Mouse (Mus musculus) stomach, embryonic 16.5 days (tissue): Measurements from ENCODE around the gene Klf2. TPM values are rescaled to one million over a fixed set of nuclear protein-coding genes. Genes with fewer than 3 reads are reported as not detected.

ENCODE experiments used
- ATAC-seq: fragments of 200-750 bp; cut with Nextera tagmentation; 2 replicates; pipeline ENCODE4 v1.8.0; 2017; ENCODE audit warnings: moderate number of reproducible peaks, moderate TSS enrichment; ENCODE audit not compliant: insufficient read depth, low FRiP score
- H3K27ac ChIP-seq: fragments of 300-500 bp; sonication (generic); 2 replicates; pipeline ENCODE4 v1.5.1; 2014; ENCODE audit warnings: low read length
- H3K27me3 ChIP-seq: fragments of 300-500 bp; sonication (generic); 2 replicates; pipeline ENCODE4 v1.6.1; 2014; ENCODE audit warnings: low read length, control low read depth, mixed read lengths; ENCODE audit not compliant: control insufficient read depth, insufficient read depth
- H3K36me3 ChIP-seq: fragments of 300-500 bp; sonication (generic); 2 replicates; pipeline ENCODE4 v1.6.1; 2014; ENCODE audit warnings: low read length; ENCODE audit not compliant: control insufficient read depth, insufficient read depth
- H3K4me1 ChIP-seq: fragments of 300-500 bp; sonication (generic); 2 replicates; pipeline ENCODE4 v1.6.1; 2014; ENCODE audit warnings: low read length, control low read depth, mixed read lengths; ENCODE audit not compliant: control insufficient read depth, insufficient read depth
- H3K4me2 ChIP-seq: fragments of 300-500 bp; sonication (generic); 2 replicates; pipeline ENCODE4 v1.6.1; 2014; ENCODE audit warnings: low read depth, low read length, mixed read lengths
- H3K4me3 ChIP-seq: fragments of 300-500 bp; sonication (generic); replicated peaks from 2 replicates; pipeline ENCODE4 v1.5.1; 2014; ENCODE audit warnings: mild to moderate bottlenecking, low read length
- H3K9ac ChIP-seq: fragments of 300-500 bp; sonication (generic); 2 replicates; pipeline ENCODE4 v1.6.1; 2014; ENCODE audit warnings: low read length
- H3K9me3 ChIP-seq: fragments of 300-500 bp; sonication (generic); replicated peaks from 2 replicates; pipeline ENCODE4 v1.6.1; 2016; ENCODE audit warnings: low read length, control low read depth; ENCODE audit not compliant: control insufficient read depth
- WGBS: fragments of 180-500 bp; shearing (Covaris S2); extraction: QIAGEN DNeasy Blood & Tissue Kit; methylation state at CpG from one replicate; pipeline ENCODE4 v1.1.7; 2014; 5-methylcytosine and 5-hydroxymethylcytosine counted together
- polyA plus RNA-seq: library from polyadenylated mRNA; unstranded; fragments of >200 nt; fragmentation: Nextera tagmentation; extraction: Ambion mirVana; gene quantifications from 2 replicates; pipeline ENCODE4 v1.2.1, GENCODE M21; 2015

Gene Klf2
- polyA plus RNA-seq, 1 experiment from 2014 or later, result 3.8 TPM

DNA sequence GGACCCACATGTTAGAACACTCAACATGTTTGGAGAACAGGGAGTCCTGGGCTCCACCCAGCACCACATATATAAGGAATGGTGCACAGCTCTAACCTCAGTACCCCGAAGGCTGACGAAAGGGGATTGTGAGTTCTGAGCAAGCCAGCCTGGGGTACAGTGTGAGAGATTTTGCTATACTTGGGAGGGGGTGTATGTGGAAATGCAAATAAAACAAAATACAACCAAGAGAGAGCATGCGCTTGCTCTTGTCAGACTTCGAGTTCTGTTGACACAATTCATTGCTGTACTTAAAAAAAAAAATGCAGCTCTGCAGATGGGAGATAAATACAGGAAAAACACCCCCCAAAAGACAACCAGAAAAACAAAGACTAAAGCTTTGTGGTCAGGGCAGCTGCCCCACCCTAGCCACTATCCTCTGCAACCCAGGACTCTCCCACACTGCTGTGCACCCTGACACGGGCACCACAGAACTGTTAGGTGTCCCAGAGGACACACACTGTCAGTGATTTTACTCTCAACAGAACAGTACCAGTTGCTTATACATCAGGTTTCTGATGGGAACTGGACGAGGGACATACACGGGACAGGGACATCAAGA, 32.7 kb downstream of the Klf2 start:
- Histone ChIP-seq H3K9me3 (no peaks in the 10 kb centered on the region), H3K4me1 (no peaks in the 10 kb centered on the region; the same call in 1 of the 2 replicates), H3K27me3 (no peaks in the 10 kb centered on the region), H3K4me3 (no peak overlapping the region), H3K4me2 (no peak overlapping the region), H3K27ac (no peak overlapping the region), H3K36me3 (no peaks in the 10 kb centered on the region; the same call in 1 of the 2 replicates), H3K9ac (no peak overlapping the region)
- no peak for ATAC-seq
- WGBS, result 85% methylated on average over 7 of the region's 7 CpGs

- WGBS, result 74% methylated on average over 8 of the region's 8 CpGs
- Histone ChIP-seq H3K27ac (no peak overlapping the region), H3K9me3 (no peaks in the 10 kb centered on the region), H3K4me2 (no peak overlapping the region), H3K4me1 (no peaks in the 10 kb centered on the region; the same call in 1 of the 2 replicates), H3K36me3 (no peaks in the 10 kb centered on the region; the same call in 1 of the 2 replicates), H3K27me3 (no peaks in the 10 kb centered on the region), H3K9ac (no peak overlapping the region), H3K4me3 (no peak overlapping the region)
- ATAC-seq, result peak; percentile 26; the same call in 1 of the 2 replicates
These were observed 34.3 kb downstream of the Klf2 start for GRCm38 (mm10) chr8:72352951-72353699.

- WGBS, result 88% methylated on average over 7 of the region's 7 CpGs
- no peak overlapping the region for H3K9ac ChIP-seq
- H3K4me3 ChIP-seq, result no peak overlapping the region
- no peaks in the 10 kb centered on the region for H3K9me3 ChIP-seq
- no peak overlapping the region for H3K4me2 ChIP-seq
- no peaks in the 10 kb centered on the region; the same call in 1 of the 2 replicates for H3K36me3 ChIP-seq
- no peak for ATAC-seq
- H3K4me1 ChIP-seq, result no peaks in the 10 kb centered on the region; the same call in 1 of the 2 replicates
- H3K27ac ChIP-seq, result no peak overlapping the region
- H3K27me3 ChIP-seq, result no peaks in the 10 kb centered on the region
These were observed 34.8 kb downstream of the Klf2 start for GRCm38 (mm10) chr8:72353700-72354045.

GRCm38 (mm10) chr8:72354272-72354671, 35.4 kb downstream of the Klf2 start:
- Histone ChIP-seq H3K9ac (no peak overlapping the region), H3K4me3 (no peak overlapping the region), H3K27ac (no peak overlapping the region), H3K4me1 (no peaks in the 10 kb centered on the region; the same call in 1 of the 2 replicates), H3K36me3 (no peaks in the 10 kb centered on the region; the same call in 1 of the 2 replicates), H3K4me2 (no peak overlapping the region), H3K27me3 (no peaks in the 10 kb centered on the region), H3K9me3 (no peaks in the 10 kb centered on the region)
- WGBS, result 66% methylated on average over 11 of the region's 11 CpGs
- no peak for ATAC-seq

GRCm38 (mm10) chr8:72356593-72356992, 37.8 kb downstream of the Klf2 start:
- H3K27ac ChIP-seq, result no peak overlapping the region
- 92% methylated on average over 3 of the region's 3 CpGs for WGBS
- H3K27me3 ChIP-seq, result no peaks in the 10 kb centered on the region
- no peaks in the 10 kb centered on the region; the same call in 1 of the 2 replicates for H3K36me3 ChIP-seq
- no peak for ATAC-seq
- no peak overlapping the region for H3K4me3 ChIP-seq
- H3K9me3 ChIP-seq, result no peaks in the 10 kb centered on the region
- no peak overlapping the region for H3K4me2 ChIP-seq
- no peaks in the 10 kb centered on the region; the same call in 1 of the 2 replicates for H3K4me1 ChIP-seq
- no peak overlapping the region for H3K9ac ChIP-seq

DNA sequence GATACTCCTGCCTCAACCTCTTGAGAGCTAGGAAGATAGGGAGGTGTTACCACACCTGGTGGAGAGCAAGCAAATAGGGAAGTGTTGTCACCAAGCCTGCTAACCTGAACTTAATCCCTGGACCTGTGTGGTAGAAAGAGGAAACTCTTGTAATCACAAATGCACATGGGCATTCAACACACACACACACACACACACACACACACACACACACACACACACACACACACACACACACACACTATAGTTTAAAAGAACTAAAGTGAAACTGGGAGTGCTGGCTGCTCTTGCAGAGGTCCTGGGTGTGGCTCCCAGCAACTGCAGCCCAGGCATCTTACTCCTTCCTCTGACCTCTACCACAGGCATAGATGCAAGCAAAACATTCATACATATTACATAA, 41.3 kb downstream of the Klf2 start:
- no peak overlapping the region for H3K4me2 ChIP-seq
- H3K36me3 ChIP-seq, result peaks cover 9% of the 10 kb centered on the region
- no peaks in the 10 kb centered on the region for H3K27me3 ChIP-seq
- no peak overlapping the region for H3K27ac ChIP-seq
- no peak overlapping the region for H3K4me3 ChIP-seq
- H3K4me1 ChIP-seq, result no peaks in the 10 kb centered on the region
- 0 out of 2 replicates have a peak, but pooled peaks have one; percentile 33 for ATAC-seq
- H3K9me3 ChIP-seq, result no peaks in the 10 kb centered on the region
- no peak overlapping the region for H3K9ac ChIP-seq

DNA sequence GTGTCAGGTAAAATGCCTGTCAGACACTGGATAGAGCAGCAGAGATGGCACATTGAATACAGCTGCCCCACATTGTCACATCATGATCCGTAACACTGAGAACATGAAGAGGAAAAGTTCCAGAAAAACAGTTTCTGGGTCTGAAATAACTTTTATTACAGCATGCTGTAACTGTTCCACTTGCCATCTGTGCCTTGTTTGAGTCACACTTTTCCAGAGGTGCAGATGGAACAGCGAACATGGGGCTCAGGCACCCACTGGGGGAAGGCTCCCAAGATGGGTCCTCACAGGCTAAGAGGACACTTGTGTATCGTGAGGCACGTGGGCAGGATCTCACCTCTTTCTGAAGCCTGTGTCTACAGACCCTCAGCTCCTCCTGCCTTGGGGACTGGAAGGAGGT, 43.9 kb downstream of the Klf2 start:
- Histone ChIP-seq H3K4me3 (no peak overlapping the region), H3K4me1 (no peaks in the 10 kb centered on the region), H3K36me3 (peaks cover 10% of the 10 kb centered on the region; the same call in 1 of the 2 replicates), H3K27me3 (no peaks in the 10 kb centered on the region), H3K27ac (no peak overlapping the region), H3K9me3 (no peaks in the 10 kb centered on the region), H3K4me2 (no peak overlapping the region), H3K9ac (no peak overlapping the region)
- no peak for ATAC-seq
- 94% methylated on average over 4 of the region's 4 CpGs for WGBS

- ATAC-seq, result no peak
- WGBS, result 76% methylated on average over 7 of the region's 7 CpGs
- Histone ChIP-seq H3K27ac (no peak overlapping the region), H3K4me3 (no peak overlapping the region), H3K4me2 (no peak overlapping the region), H3K36me3 (peaks cover 17% of the 10 kb centered on the region; the same call in 1 of the 2 replicates), H3K9me3 (no peaks in the 10 kb centered on the region), H3K9ac (no peak overlapping the region), H3K27me3 (no peaks in the 10 kb centered on the region), H3K4me1 (no peaks in the 10 kb centered on the region)
These were observed 44.6 kb downstream of the Klf2 start for GRCm38 (mm10) chr8:72363457-72363856.

- Histone ChIP-seq H3K9ac (no peak overlapping the region), H3K4me3 (no peak overlapping the region), H3K27ac (no peak overlapping the region), H3K27me3 (no peaks in the 10 kb centered on the region), H3K4me1 (no peaks in the 10 kb centered on the region), H3K36me3 (peaks cover 26% of the 10 kb centered on the region), H3K9me3 (no peaks in the 10 kb centered on the region), H3K4me2 (no peak overlapping the region)
- WGBS, result 84% methylated on average over 2 of the region's 2 CpGs
- no peak for ATAC-seq
These were observed 46.2 kb downstream of the Klf2 start for GRCm38 (mm10) chr8:72365016-72365415.
